Mouse (Mus musculus): ENCODE results near the gene H2afy2. TPM values are rescaled to one million over a fixed set of nuclear protein-coding genes. Genes with fewer than 3 reads are reported as not detected.

Gene H2afy2
- total and polyA plus RNA-seq, 3 experiments: 0.25 TPM; not detected in 2

DNA sequence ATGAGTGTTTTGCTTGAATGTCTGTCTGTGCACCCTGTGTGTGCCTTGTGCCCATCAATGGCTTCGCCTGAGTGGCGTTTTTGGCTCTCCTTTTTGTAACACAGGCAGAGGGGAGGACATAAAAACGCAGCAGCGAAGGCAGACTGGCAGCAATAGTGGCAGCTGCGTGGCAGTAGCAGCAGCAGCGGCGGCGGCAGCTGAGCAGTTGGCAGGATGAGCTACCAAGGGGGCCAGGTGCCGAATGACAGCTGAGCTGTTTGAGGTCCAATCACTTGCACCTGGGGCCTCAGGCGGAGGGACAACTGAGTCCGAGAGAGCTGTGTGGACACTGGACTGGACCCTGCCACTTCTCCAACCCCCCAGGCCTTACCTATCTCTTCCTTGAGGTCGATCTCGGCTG, 36.6 kb downstream of the H2afy2 start:
- H3K79me2 ChIP-seq (ENCODE audit: control insufficient read depth, insufficient read depth, low read length, poor library complexity): no peaks in the 10 kb centered on the region
- no peaks in the 10 kb centered on the region for H3K36me3 ChIP-seq (ENCODE audit: control insufficient read depth in 1 of 2, insufficient read depth in 2 of 2, low read length in 2 of 2)
- peaks cover 0 to 1% of the 10 kb centered on the region in 2 experiments; a peak in 1 of 4 replicates for H3K27me3 ChIP-seq (ENCODE audit: control insufficient read depth in 1 of 2, insufficient read depth in 2 of 2, low read length in 2 of 2)
- TF ChIP-seq POLR2AphosphoS2 (IDR thresholded peaks at IDR 0.05; ENCODE audit: low read length) (no peak), USF2 (IDR thresholded peaks at IDR 0.05; ENCODE audit: borderline replicate concordance in 1 of 2, insufficient read depth in 1 of 2, low read depth in 1 of 2, low read length in 2 of 2) (no peak), RCOR1 (IDR thresholded peaks at IDR 0.05; ENCODE audit: low read depth, low read length) (no peak), MXI1 (IDR thresholded peaks at IDR 0.05; ENCODE audit: low read depth, low read length) (no peak), SMC3 (IDR thresholded peaks at IDR 0.05; ENCODE audit: low read depth, low read length) (no peak), CTCF (IDR thresholded peaks at IDR 0.05 in 2 of 3, conservative IDR thresholded peaks at IDR 0.05 in 1 of 3; ENCODE audit: control insufficient read depth in 1 of 3, insufficient read depth in 1 of 3, low read depth in 2 of 3, low read length in 3 of 3, poor library complexity in 1 of 3, severe bottlenecking in 1 of 3) (no peak), POLR2AphosphoS5 (IDR thresholded peaks at IDR 0.05; ENCODE audit: borderline replicate concordance, low read depth, low read length) (no peak), EP300 (IDR thresholded peaks at IDR 0.05; ENCODE audit: low read depth in 1 of 2, low read length in 2 of 2) (no peak), GABPA (IDR thresholded peaks at IDR 0.05; ENCODE audit: low read depth, low read length) (no peak), MAFK (IDR thresholded peaks at IDR 0.05; ENCODE audit: borderline replicate concordance, low read depth, low read length) (no peak), ELF1 (IDR thresholded peaks at IDR 0.05; ENCODE audit: low read depth, low read length) (no peak), ZC3H11A (IDR thresholded peaks at IDR 0.05; ENCODE audit: low read depth, low read length) (no peak), E2F4 (IDR thresholded peaks at IDR 0.05; ENCODE audit: borderline replicate concordance, low read depth, low read length) (no peak), MYC (IDR thresholded peaks at IDR 0.05; ENCODE audit: low read depth, low read length) (no peak), SIN3A (IDR thresholded peaks at IDR 0.05; ENCODE audit: low read length) (no peak)
- H3K9me3 ChIP-seq (replicated peaks; ENCODE audit: insufficient read depth, low read length): no peaks in the 10 kb centered on the region
- no peak overlapping the region for H3K9ac ChIP-seq (ENCODE audit: control insufficient read depth, low read depth, low read length, poor library complexity, severe bottlenecking)
- H3K4me3 ChIP-seq (ENCODE audit: control insufficient read depth in 1 of 2, insufficient read depth in 1 of 2, low read depth in 2 of 2, low read length in 2 of 2): no peak overlapping the region
- no peak overlapping the region for H3K27ac ChIP-seq (ENCODE audit: control insufficient read depth, low read depth, low read length)
- no peaks in the 10 kb centered on the region for H3K4me1 ChIP-seq (ENCODE audit: control insufficient read depth in 1 of 2, insufficient read depth in 2 of 2, low read length in 2 of 2)
- DNase-seq (ENCODE audit: low read depth, low spot score): no peak

DNA sequence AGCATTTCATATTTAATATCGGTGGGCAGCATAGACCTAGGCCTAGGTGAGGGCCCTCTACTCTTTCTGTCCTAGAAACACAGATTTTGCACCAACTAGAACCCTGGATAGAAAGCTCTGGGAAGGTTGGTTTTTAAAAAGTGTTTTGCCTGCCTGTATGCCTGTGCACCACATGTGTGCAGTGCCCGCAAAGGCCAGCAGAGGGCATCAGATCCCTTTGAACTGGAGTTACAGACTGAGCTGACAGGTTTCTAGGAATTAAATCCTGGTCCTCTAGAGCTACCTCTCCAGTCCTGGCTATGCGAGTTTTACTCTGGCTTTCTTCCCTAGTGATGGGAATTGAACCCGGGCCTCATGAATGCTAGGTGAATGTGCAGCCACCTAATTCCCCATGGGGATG, 38.8 kb downstream of the H2afy2 start:
- Histone ChIP-seq H3K4me3 (ENCODE audit: control insufficient read depth in 1 of 2, insufficient read depth in 1 of 2, low read depth in 2 of 2, low read length in 2 of 2) (no peak overlapping the region), H3K4me1 (ENCODE audit: control insufficient read depth in 1 of 2, insufficient read depth in 2 of 2, low read length in 2 of 2) (no peaks in the 10 kb centered on the region), H3K9ac (ENCODE audit: control insufficient read depth, low read depth, low read length, poor library complexity, severe bottlenecking) (no peak overlapping the region), H3K36me3 (ENCODE audit: control insufficient read depth in 1 of 2, insufficient read depth in 2 of 2, low read length in 2 of 2) (no peaks in the 10 kb centered on the region), H3K27ac (ENCODE audit: control insufficient read depth, low read depth, low read length) (no peak overlapping the region), H3K9me3 (replicated peaks; ENCODE audit: insufficient read depth, low read length) (no peaks in the 10 kb centered on the region), H3K27me3 (ENCODE audit: control insufficient read depth in 1 of 2, insufficient read depth in 2 of 2, low read length in 2 of 2) (no peaks in the 10 kb centered on the region), H3K79me2 (ENCODE audit: control insufficient read depth, insufficient read depth, low read length, poor library complexity) (no peaks in the 10 kb centered on the region)
- TF ChIP-seq RAD21 (IDR thresholded peaks at IDR 0.05; ENCODE audit: low read depth, low read length) (peak; percentile 44), SMC3 (IDR thresholded peaks at IDR 0.05; ENCODE audit: low read depth, low read length) (peak; percentile 38), ZC3H11A (IDR thresholded peaks at IDR 0.05; ENCODE audit: low read depth, low read length) (peak; percentile 35; the same call in 1 of the 2 replicates), CTCF (IDR thresholded peaks at IDR 0.05 in 2 of 3, conservative IDR thresholded peaks at IDR 0.05 in 1 of 3; ENCODE audit: control insufficient read depth in 1 of 3, insufficient read depth in 1 of 3, low read depth in 2 of 3, low read length in 3 of 3, poor library complexity in 1 of 3, severe bottlenecking in 1 of 3) (peak; percentile 55 to 63 (median 61)), MYB (IDR thresholded peaks at IDR 0.05; ENCODE audit: low read depth, low read length) (no peak)
- DNase-seq (ENCODE audit: low read depth, low spot score): peak; percentile 30
